Mouse (Mus musculus): ENCODE results near the gene Sh3bgrl3.

DNA sequence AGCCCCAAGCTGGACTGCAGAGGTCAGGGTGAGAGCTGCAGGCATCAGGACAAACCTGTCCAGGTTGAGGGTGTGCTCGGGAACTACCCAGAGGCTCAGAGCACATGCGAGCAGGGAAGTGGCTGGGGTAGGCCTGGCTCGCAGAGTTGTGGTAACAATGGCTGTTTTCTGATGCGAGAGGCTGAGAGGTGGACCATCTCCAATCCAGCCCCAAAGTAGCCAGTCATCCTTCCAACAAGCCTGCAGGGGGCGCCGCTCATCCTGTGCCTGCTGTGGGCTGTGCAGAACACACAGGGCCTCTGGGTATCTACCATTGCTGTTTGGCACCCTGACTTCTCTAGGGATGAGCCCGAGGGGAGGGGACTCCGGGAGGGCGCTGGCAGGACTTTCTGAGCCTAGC is 8.9 kb downstream of the Sh3bgrl3 start:
- TF ChIP-seq CTCF (IDR thresholded peaks at IDR 0.05; ENCODE audit: extremely low read depth, insufficient read length, insufficient replicate concordance, low read depth, low read length) (peak; percentile 34; the same call in 1 of the 2 replicates), POLR2A (IDR thresholded peaks at IDR 0.05; ENCODE audit: low read depth, low read length) (no peak)

All from small intestine, adult 2 months (tissue).